Mouse (Mus musculus) T-helper 2 cell (primary cell): ENCODE data around the gene Kif1b.
"Not testable (repeated sequence)": the region's sequence is repeated elsewhere in the genome, so short reads cannot be mapped to it uniquely, and the experiment has no call there.

Experiments used
- in situ Hi-C: fragments of 300-600 bp; cut with MboI, MseI; formaldehyde crosslinking; loops from one replicate; pipeline ENCODE4 v1.15.1; 2025; ENCODE audit warnings: high pct_unique_total_duplicates

Kif1b gene

GRCm38 (mm10) chr4:149220481-149220880 lies 87.0 kb downstream of the Kif1b start:
- in situ Hi-C loops = no loop called here

- in situ Hi-C loops = no loop called here
Observed at GRCm38 (mm10) chr4:149220042-149220473, 87.4 kb downstream of the Kif1b start.

- in situ Hi-C loops = no loop called here
Observed at GRCm38 (mm10) chr4:149219401-149220041, 88.0 kb downstream of the Kif1b start.

GRCm38 (mm10) chr4:149218476-149218875 lies 89.0 kb downstream of the Kif1b start:
- in situ Hi-C loops = no loop called here

GRCm38 (mm10) chr4:149215982-149216381 lies 91.5 kb downstream of the Kif1b start:
- in situ Hi-C loops = no loop called here

- in situ Hi-C loops = no loop called here
Observed at GRCm38 (mm10) chr4:149215397-149215796, 92.1 kb downstream of the Kif1b start.

GRCm38 (mm10) chr4:149214468-149214867 lies 93.0 kb downstream of the Kif1b start:
- in situ Hi-C loops = not testable (repeated sequence)

GRCm38 (mm10) chr4:149213466-149213865 lies 94.0 kb downstream of the Kif1b start:
- in situ Hi-C loops = no loop called here

- in situ Hi-C loops = not testable (repeated sequence)
Observed at GRCm38 (mm10) chr4:149211441-149211840, 96.1 kb downstream of the Kif1b start.

- in situ Hi-C loops = no loop called here
Observed at GRCm38 (mm10) chr4:149202467-149202866, 105.0 kb downstream of the Kif1b start.

GRCm38 (mm10) chr4:149201110-149201509 lies 106.4 kb downstream of the Kif1b start:
- in situ Hi-C loops = no loop called here

- in situ Hi-C loops = no loop called here
Observed at GRCm38 (mm10) chr4:149197180-149197579, 110.3 kb downstream of the Kif1b start.

- in situ Hi-C loops = no loop called here
Observed at GRCm38 (mm10) chr4:149191103-149191502, 116.4 kb downstream of the Kif1b start.

GRCm38 (mm10) chr4:149188563-149188962 lies 118.9 kb downstream of the Kif1b start:
- in situ Hi-C loops = no loop called here

- in situ Hi-C loops = no loop called here
Observed at GRCm38 (mm10) chr4:149182755-149183154, 124.7 kb downstream of the Kif1b start.

GRCm38 (mm10) chr4:149182192-149182591 lies 125.3 kb downstream of the Kif1b start:
- in situ Hi-C loops = no loop called here

- in situ Hi-C loops = no loop called here
Observed at GRCm38 (mm10) chr4:149179573-149179972, 127.9 kb downstream of the Kif1b start.

- in situ Hi-C loops = no loop called here
Observed at GRCm38 (mm10) chr4:149179160-149179559, 128.3 kb downstream of the Kif1b start.

GRCm38 (mm10) chr4:149178328-149178727 lies 129.2 kb downstream of the Kif1b start:
- in situ Hi-C loops = no loop called here

- in situ Hi-C loops = no loop called here
Observed at GRCm38 (mm10) chr4:149177046-149177445, 130.4 kb downstream of the Kif1b start.

GRCm38 (mm10) chr4:149176645-149177044 lies 130.8 kb downstream of the Kif1b start:
- in situ Hi-C loops = no loop called here

GRCm38 (mm10) chr4:149173661-149174060 lies 133.8 kb downstream of the Kif1b start:
- in situ Hi-C loops = no loop called here

GRCm38 (mm10) chr4:149172666-149173065 lies 134.8 kb downstream of the Kif1b start:
- in situ Hi-C loops = no loop called here

- in situ Hi-C loops = no loop called here
Observed at GRCm38 (mm10) chr4:149172083-149172482, 135.4 kb downstream of the Kif1b start.
